Mouse (Mus musculus) adrenal gland, adult 2 months (tissue): ENCODE data around the gene Fam172a. TPM values are rescaled to one million over a fixed set of nuclear protein-coding genes. Genes with fewer than 3 reads are reported as not detected.
A peak's percentile ranks its signal among the peaks of the same experiment; 100 is the strongest.

ENCODE experiments used
- DNase-seq: peaks from one replicate; pipeline ENCODE4 v3.0.0; 2021
- polyA plus RNA-seq: library from polyadenylated mRNA; depleted of rRNA; stranded (reverse); fragments of >200 nt; gene quantifications from 2 replicates; pipeline ENCODE4 v1.2.3, GENCODE M21; 2012
- total RNA-seq, 2 experiments: library from RNA; stranded (reverse); gene quantifications; 2 replicates each; pipeline ENCODE4 v1.2.3; 2021

Gene Fam172a
- total and polyA plus RNA-seq, 3 experiments = 20.4 to 22.2 (median 20.7) TPM

DNA sequence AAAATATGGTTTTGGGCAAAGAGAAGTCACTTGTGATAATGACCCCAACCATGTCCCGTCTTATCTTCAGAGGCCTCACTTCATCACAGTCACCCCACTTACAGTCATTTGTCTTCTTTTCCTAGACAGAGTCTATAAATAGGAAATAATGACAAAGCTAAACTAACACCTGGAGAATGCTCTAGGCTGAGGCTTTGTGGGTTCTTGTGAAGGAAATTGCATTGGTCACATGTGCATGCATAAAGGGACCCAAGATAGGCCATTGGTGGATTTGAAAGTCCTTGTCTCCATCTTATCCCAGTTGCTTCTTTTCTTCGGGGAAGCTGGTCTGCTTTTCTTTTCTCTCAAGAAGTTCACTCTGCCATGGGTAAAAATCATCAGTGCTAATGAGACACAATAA, 400.5 kb downstream of the Fam172a start:
- DNase-seq = no peak

DNA sequence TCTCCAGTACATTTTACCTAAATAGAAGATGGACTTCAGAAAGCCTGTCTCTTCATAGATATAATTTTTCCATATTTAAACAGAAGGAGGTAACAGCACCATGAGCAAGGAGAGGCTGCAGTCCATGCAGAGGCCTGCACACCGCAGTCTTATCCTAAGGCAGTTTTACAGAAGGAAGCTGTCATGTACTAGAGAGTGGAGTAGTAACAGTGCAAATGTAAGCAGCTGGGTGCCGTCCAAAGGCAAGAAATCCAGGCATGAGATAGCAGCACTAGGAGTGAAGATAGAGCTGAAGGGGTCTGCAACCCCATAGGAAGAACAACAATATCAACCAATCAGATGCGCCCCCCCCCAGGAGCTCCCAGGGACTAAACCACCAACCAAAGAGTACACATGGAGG, 403.0 kb downstream of the Fam172a start:
- no peak for DNase-seq

DNA sequence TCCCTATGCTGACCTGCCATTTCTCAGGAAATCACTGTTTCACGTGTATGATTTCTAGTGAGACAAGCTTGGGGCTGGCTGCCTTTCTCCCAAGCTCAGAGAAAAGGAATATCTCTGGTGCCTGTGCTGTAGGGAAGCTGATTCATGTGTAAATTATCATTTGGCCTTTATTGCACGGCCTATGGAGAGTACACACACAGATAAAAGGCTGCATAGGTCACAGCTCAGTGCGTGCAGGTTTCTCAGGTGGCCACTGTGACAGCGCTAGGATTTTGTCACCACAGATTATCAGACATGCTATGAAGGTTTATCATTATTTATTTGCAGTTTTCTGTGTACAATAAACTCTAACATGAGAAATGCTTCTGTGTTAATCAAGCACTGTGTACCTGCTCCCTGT, 408.8 kb downstream of the Fam172a start:
- DNase-seq = no peak

DNA sequence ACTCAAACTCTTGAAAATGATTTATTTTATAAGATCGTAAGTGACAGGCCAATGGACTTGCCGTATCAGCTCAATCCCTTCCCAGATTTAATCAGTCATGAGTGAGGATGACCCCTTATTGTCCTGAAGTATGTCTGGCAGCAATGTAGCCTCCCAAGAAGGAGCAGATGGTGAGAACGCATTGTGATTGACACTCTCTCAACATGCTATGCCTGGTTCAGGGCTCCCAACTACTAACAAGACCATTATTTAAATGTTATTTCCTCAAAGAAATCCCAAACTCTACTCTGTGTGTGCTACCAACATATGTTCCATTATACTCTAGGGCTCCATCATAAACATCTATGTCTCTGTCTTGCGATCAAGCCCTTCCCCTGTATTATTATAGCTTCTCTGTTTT, 412.1 kb downstream of the Fam172a start:
- DNase-seq = no peak

DNA sequence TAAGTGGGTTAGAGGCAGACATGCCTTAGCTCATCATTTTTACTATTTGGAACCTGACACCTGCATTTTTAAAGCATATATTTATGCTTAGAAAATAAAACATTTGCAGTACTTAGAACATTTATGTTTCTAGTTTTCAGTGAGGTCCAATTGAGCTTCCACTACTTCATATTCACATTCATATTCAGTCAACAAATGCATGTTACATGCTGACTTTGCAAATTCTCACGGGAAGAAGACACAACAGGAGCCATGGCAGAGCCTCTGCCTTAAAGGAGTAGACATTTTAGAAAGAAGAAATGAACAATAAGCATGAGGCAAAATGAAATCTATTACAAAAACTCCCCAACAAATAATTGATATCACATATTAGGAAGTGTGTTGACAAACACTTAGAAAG, 416.9 kb downstream of the Fam172a start:
- DNase-seq = no peak

DNA sequence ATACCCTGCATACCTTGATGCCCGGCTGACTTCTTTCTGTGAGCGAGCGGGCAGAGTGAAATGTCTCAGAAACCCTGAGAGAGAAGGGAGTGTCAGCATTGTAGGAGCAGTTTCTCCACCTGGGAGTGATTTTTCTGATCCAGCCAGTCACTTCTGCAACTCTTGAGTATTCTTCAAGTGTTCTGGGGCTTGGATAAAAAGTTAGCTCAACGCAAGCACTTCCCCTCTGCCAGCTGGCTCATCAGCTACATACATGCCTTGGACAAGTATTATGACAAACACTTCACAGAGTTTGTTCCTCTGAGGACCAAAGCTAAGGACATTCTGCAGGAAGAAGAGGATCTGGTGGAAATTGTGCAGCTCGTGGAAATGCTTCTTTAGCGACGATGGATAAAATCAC, 420.2 kb downstream of the Fam172a start:
- no peak for DNase-seq

DNA sequence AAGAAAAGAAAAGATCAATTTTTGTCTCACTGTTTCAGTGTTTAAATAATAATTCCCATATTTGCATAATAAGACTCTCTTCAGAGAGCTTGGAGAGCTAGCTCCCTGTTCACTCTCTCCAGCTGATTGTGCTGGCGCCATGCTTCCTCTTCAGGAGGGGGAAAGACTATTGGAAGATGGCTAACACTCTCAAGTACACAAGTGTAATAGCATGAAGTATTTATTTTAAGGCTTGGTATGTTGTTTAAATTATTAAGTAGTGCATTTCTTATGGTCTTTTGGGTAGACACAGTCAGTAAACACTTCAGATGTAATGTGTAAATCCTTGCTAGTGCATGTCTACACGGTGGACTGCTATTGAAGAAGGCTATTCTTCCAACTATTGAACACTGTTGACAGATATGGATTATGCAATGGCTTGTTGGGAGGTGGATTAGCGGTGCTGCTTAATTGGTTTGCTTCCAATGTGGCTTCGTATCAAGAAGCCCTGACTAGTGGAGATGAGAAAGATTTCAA, 422.1 kb downstream of the Fam172a start:
- DNase-seq = no peak

DNA sequence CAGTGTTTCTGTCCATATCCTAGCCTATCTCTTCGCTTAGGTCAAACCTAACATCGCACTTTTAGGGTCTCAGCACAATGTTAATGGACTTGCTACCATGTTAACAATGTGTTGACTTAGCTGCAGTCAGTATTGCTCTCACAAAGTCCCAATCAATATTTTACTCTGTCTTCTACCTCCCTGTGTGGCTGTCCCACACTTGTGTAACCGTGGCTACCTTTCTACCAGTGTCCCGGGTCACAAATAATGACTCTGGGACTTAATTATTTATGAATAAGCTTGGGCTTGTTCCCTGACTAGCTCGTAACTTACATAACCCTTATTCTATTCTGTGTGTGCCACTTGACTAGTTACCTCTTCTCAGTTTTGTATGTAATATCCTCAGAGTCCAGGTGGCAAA, 455.6 kb downstream of the Fam172a start:
- DNase-seq = no peak

DNA sequence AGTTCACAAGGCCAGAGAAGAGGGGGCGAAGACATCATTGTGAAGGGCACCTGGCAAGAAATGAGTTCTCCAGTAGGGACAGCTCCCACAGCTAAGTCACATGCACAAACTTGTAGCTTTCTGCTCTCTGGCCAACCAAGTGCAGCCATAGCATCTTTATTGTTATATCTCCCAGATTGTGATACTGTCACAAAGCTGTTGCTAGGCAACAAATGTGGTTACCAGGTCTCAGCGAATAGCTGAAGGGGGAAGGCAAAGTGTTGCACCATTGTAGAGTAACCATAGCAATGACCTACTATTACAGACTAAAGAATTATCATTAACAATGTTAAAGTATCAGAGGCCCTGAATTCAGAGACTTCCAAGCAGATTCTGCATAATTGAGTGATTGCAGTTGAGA, 460.3 kb downstream of the Fam172a start:
- no peak for DNase-seq

DNA sequence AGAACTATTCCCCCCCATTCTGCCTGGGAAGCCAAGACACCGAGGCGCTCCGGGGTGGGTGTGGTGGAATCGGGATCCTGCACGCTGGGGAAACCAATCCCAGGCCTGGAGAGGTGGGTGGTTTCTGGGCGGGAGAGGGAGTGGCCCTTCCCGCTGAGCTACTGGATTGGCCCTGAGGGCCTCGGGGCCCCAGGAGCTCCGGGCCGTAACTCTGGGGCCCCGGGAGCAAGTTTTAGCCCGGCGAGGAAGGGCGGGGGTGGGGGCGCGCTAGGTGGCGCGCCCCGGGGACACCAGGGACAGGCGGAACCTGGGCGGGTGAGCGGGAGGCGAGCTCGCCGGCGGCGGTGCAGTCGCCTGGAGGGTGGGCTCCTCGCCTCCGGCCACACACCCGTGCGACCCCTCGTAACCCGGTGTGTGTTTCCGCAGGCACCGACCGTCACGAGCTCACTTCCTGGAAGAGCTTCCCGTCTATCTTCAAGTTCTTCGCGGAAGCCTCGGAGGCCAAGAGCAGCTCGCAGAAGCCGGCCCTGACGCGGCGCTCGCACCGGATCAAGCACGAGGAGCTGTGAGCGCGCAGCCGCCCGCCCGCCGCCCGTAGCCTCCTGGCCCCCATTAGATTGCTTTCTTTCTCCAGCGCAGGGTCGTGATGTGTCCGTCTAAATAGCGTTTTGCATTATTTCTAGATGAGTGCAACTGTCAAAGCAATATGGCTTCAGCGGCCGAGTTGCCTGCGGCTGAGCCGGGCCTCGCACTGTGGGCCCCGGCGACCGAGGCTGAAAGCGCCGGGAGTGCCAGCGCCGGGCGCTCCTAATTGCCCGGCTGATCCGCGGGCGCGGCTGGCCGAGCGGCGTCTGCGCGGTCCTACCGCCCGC, 461.5 kb downstream of the Fam172a start:
- peak; percentile 94 for DNase-seq

DNA sequence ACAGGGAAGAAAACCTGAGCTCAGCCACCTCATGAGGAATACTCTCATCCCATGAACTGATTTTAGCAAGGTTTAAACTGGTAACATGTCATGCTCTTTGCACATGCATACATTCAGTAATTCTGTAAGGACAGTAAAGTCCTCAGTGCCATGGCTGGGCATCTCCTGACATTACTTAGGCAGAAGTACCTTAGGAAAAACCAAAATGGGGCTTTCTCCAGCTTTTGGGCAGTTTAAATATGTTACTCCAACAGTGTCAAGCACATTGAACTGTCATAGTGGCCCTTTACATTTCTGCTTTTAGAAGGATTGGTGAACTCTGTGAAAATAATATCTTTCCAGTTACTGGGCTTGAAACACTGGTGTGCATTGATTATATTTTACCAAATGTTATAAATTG, 463.1 kb downstream of the Fam172a start:
- no peak for DNase-seq

DNA sequence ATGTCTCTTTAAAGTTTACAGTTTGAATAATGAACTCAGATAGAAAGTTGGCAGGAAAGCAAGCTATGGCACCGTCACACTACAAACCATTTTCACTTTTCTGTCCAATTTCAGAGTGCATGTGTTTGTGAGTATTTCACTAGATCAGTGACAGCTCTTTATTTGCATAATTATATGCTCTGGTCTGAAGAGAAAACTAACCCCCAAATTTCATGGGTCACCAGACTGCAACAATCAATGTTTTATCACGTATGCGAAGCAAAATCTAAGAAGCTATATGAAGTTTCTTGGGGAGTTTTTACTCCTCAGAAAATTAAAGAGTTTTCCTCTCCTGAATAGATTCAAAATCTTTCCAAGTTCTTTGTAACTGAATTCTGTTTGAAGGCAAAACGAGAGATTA, 466.3 kb downstream of the Fam172a start:
- no peak for DNase-seq

DNA sequence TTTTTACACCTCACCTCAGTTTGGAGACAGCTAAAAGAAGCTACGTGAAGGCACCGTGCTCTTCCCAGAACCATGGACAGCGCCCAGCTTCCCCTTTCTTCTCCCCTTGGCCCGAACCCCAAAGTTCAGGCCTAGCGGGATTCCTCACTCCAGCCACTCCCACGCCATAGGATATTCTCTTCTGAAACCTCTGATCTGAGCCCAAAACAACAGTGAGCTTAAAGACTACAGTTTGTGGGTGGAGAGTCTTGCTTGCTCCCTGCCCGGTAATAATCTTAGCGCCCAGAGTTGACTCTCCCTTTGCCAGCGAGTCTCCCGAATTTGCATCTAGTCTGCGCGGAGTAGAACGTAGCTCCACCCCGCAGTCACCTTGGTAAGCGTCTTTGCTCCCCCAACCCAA, 469.5 kb downstream of the Fam172a start:
- peak; percentile 34 for DNase-seq

DNA sequence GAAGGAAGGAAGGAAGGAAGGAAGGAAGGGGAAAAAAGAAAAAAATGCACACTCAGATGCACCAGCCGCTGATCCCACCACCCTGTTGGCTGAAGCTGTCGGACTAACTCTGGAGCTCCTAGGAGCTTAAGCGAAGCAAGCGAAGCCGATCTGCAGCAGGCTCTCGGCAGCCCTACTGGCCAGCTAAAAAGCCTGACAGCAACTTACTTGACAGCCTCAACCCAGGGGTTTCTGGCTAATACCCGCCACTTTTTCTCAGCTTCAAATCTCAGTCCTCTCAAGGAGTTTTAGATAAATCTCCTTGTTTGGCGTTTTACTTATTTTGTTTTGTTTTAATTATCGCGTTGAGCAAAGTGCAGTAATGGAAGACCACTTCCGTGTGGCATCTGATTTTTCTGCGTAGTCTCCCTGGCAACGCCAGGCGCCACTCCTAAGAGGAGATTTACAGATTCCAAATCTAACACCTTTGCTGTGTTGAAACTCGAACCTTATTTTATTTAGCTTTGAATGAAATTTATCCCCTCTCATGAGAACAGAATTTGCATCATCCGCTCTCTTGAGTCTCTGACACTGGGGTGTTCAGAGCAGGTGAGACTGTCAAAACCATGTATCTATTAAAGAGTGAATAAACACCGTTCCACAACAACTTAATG, 470.3 kb downstream of the Fam172a start:
- DNase-seq = no peak

DNA sequence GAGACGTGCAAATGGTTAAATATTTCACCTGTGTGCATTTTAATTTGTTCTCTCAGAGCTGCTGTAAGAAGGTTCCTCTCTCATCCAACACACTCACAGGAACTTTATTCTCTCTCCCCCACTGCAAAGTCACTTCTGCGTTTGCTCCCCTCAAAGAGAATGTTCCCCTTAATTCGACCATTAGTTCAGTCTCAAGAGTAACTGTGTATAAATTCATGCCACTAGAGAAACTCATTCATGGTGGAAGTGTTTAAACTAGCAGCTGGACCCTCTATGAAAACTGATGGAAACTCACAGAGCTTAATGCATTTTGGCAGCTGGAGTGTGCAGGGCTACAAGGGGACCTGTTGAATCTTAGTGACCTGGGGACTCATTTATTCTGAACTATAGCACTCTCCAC, 471.0 kb downstream of the Fam172a start:
- no peak for DNase-seq

DNA sequence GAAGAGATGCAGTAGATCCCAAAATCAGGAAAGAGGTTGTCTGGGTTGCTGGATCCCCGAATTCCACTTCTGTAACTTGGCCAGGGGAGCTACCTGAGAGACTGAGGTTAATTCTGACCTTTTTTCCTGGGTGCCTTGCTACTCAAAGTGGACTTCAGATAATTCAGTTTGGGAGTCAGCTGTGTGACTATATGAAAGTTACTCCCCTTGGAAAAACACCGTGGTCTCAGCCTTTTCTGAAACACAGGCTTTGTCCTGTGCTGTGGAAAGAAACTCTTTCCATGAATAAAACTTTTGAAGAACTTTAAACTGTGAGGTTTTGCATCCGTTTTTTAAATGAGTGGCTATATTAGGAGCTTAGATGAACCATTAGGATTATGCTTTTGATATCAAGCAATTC, 472.4 kb downstream of the Fam172a start:
- no peak for DNase-seq

DNA sequence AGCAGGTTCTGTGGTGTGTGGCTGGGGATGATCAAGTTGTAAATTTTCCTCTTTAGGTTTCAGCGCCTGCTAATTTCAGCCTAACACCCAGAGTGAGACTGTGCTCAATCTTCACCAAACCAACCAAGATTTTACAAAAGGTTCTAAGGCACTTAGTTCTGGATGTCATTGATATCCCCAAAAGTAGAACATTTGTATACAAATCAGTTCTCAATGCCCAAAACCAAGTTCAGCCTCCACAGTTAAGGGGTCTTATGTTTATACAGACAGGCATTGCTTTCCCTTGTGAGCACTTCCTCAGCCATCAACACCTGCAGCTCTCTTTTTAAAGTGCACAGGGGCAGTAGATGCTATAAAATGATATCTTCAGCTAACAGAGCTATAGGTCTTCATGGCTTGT, 473.1 kb downstream of the Fam172a start:
- no peak for DNase-seq

DNA sequence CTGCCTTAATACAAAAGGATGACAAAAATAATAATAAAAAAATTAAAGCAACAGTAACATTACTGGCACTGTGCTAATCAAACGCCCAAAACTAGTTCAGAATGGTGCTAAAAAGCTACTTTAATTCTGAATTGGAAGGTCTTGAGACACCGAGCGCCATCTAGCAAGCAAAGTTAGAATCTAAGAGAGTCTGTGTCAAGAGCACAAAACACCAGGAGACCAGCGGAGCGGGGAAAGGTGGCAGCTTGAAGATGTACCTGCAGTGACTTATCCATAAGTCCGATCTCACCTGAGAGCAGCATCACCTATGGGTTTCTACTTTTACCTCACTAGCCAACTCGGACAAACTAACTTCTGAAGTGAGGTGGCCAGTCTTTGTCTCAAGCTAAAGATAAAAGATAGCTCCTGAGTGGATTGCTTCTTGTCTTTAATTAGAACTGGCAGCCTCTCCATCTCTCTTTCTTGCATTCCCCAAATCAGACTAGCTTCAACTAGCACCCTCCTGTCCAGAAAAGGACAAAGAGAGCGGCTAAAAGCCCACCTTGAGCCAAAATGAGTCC, 474.1 kb downstream of the Fam172a start:
- peak; percentile 13 for DNase-seq

DNA sequence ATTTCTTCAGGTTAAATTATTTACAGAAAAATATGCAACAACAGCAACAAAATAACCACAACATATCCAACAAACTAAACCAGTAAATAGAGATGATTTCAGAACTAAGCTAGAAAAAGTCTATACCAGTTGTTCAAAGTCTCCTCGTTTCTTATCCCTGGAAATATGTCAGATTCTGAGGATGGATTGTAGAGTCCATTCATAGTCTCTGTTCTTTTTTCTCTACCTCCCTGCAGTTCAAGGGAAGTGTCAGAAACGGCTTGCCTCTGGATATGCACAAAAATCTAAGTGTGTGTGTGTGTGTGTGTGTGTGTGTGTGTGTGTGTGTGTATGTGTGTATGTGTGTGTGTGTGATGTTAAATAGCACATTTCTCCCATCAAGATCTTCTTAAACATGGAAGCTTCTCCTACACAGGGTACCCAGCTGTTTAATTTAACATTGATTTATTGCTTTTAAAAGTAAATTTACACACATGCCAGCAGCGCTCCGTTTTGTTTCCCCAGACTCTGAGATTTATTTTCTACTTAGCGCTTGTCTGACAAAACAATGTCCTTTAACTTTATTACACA, 475.6 kb downstream of the Fam172a start:
- no peak for DNase-seq

DNA sequence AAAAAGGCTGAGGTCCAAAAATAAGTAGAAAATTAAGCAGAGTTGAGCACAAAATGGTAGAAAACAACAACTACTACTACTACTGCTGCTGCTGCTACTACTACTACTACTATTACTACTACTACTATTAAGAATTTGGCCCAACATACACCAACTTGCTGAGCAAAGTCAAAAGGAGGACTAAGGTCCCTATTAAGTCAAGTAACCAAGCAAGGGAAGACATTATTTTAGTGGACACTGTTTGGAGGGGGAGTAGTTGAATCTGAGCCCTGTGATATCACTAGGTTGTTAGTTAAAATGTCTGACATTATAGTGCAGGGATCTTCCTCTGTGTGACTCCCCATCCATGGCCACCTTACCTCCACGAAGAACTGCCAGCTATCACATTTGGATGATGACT, 476.2 kb downstream of the Fam172a start:
- no peak for DNase-seq

DNA sequence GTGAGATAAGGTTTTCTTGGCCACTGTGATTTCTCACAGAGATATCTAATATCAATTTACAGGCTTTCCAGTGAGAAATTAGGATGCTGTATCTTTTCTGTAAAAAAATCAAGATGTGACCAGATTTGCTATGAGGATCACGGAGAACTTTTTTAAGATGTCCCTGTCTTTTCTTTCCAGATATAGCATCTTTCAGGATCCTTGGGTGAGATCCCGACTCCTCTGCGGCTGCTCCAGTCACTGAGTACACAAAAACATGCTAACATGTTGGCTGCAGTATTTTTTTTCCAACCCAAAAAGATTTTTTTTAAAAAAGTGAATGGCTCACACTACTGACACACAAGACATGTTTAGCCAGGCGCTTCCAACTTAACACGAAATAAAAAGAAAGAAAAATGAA, 476.9 kb downstream of the Fam172a start:
- no peak for DNase-seq

DNA sequence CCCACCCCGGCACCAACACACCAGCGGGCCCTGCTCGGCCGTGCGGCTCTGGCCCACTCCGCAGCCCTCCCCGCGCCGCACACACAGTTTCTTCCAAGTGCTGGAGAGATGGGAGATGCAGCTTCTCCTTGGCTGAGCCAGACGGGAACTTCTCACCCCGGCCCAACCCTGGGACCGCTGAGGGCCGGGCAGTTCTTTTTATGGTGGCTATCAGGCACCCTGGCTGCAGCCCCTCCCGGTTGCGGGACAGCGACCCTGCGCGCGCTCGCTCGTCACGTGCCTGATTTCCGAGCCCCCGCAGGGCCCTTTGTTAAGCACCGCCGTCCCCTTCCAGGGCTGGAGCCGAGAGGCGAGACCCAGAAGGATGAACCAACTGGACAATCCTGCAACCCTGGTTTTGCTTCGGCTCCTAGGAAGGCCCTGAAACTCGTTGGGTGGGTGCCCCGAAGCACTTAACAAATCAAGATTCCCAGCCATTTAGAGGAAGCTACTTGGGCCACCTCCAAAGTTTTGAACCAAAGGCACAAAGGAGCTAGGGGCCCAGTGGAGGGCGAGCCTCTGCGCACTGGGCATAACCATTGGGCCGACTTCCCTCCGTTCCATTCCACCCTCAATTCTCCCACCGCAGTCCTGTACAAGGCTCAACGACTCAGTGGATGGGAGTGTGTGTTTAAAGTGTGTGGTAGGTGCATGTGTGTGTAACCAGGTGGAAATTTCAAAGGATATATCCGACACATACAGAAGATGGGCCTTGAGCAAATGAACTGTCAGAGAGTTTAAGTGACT, 477.7 kb downstream of the Fam172a start:
- DNase-seq = peak; percentile 5
